Mouse (Mus musculus) retina, embryonic 14.5 days (tissue): Measurements from ENCODE around the gene Rassf2.
A peak's percentile ranks its signal among the peaks of the same experiment; 100 is the strongest.

Source experiments
- DNase-seq: peaks from one replicate; pipeline ENCODE4 v3.0.0-alpha.2; 2015; ENCODE audit warnings: low spot score

Gene Rassf2

GRCm38 (mm10) chr2:131954835-131955234 lies 75.2 kb downstream of the Rassf2 start:
- DNase-seq: no peak

GRCm38 (mm10) chr2:131953711-131954110 lies 76.3 kb downstream of the Rassf2 start:
- DNase-seq: no peak

DNA sequence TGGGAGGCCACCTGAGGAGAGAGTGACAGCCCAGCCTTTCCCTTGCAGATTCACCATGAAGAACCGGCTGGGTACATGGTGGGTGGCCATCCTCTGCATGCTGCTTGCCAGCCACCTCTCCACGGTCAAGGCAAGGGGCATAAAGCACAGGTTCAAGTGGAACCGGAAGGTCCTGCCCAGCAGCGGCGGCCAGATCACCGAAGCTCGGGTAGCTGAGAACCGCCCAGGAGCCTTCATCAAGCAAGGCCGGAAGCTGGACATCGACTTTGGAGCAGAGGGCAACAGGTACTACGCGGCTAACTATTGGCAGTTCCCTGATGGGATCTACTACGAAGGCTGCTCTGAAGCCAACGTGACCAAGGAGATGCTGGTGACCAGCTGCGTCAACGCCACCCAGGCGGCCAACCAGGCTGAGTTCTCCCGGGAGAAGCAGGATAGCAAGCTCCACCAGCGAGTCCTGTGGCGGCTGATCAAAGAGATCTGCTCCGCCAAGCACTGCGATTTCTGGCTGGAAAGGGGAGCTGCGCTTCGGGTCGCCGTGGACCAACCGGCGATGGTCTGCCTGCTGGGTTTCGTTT lies 77.0 kb downstream of the Rassf2 start:
- DNase-seq: no peak

DNA sequence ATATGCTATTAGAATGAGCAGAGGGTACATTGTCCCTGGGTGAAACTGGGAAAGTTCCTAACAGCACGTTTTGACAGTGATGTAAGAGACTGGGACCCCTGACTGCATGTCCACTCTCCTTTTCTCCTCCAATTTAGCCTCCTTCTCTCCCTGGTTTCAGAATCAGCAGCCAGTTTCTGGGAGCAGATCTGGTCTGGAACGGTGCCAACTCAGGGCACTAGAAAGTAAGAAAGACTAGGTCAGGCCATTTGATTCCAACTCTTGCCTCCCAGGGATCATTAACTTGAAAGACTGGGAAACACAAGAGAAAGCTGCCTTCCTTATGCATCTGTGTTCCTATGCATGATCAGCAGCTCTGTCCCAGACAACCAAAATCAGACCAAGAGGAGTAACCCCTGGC lies 77.6 kb downstream of the Rassf2 start:
- DNase-seq: no peak

DNA sequence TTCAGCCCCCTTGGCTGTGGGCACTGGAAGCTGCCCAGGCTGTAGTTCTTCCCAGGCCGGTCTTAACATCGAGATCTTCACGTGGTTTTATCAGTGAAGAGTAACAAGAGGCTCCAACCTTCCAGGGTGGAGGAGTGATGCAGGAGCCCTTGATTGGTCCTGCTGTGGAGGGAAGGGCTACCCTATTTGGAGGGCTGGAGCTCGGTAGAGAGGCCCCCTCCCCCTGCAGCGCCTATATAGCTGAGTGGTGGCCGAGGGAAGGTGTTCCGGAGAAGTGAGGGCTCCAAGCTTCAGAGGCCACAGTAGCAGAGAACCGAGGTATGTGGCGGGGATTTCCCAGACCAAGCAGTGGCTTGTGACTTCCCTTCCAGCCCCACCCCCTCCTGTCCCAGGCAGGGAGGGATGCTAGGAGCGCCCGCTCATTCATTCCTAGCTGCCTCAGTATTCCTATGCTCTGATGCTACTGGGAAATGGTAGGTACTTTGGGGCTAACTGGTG lies 79.4 kb downstream of the Rassf2 start, which contains the start of gene Prnd:
Prnd (plus strand) TSS at position 264 of the 498 bp plus-strand sequence.
- no peak for DNase-seq

- peak; percentile 81 for DNase-seq
Observed at GRCm38 (mm10) chr2:131949767-131950597, 80.1 kb downstream of the Rassf2 start.

- no peak for DNase-seq
Observed at GRCm38 (mm10) chr2:131948916-131949639, 81.0 kb downstream of the Rassf2 start.

GRCm38 (mm10) chr2:131948156-131948555 lies 81.9 kb downstream of the Rassf2 start:
- DNase-seq: no peak

DNA sequence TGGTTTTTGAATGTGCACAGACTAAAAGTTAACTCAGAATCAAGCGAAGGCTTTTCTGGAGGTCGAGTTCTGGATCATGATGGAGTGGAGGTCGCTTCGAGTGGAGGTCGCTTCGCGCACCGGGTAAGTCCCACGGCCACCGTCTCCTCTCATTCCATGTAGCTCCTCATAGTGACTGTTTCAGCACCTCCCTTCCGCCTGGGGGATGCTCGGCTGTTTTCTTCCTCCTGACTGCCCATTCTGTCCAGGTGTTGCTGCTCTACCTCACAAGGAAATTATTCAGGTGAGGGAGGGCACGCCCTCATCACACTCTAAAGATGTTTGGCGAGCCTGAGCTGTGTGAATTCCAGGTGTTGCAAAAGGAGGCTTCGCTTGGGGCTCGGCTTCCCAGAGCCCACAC lies 83.7 kb downstream of the Rassf2 start:
- no peak for DNase-seq

DNA sequence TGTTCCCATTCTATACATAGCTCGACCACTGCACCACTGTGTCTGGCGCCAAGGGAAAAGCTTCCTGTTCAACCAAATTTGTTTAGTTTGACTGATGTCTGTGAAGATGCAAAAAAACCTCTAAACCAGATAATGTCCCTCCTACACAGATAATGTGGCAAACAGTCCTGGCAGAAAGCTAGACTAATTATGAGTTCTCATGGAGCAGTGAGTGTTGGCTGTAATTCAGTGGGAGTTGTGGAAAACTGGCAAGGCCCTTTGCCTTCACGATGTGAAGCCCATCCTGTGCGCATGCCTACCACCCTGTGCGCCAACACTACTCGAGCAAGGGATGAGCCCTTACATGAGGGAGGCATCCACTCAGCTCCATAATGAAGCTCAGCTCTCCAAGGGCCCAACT lies 84.3 kb downstream of the Rassf2 start:
- DNase-seq: no peak

- no peak for DNase-seq
Observed at GRCm38 (mm10) chr2:131945225-131945624, 84.8 kb downstream of the Rassf2 start.

DNA sequence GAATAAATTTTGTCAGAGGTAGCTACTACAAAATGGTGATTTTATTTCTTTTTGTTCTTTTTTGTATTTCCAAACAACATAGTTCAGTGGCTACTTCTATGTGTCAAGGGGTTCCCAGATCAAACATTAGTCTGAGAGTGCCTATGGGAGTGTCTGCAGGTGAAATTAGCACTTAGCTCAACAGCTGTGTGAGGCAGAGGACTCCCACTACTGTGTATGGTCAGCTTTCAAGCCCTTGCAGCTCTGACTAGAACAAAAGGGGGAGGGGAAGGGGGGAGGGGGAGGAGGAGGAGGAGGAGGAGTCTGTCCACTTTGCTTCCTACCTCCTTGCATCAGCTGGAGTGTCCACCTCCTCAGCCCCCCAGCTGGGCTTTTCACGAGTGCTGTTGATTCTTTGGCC lies 85.7 kb downstream of the Rassf2 start:
- no peak for DNase-seq

DNA sequence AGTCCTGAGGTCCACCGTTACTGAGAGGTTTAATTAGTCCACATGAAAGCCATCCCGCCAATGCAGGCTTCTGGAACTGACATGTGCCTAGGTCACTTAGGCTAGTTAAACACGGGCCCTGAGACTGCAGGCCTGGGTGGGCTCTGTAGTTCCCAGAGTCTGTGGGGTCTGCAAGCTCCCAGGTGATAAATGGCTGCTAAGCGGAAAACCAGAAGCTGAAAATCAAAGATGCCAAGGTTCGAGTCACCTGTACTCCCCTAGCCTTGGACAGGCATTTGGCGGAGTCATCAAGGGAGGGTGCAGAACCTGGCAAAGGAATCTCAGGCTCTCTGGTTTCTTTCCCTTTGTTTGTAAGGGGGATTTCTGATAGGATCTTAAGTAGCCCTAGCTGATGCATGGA lies 88.6 kb downstream of the Rassf2 start:
- no peak for DNase-seq

DNA sequence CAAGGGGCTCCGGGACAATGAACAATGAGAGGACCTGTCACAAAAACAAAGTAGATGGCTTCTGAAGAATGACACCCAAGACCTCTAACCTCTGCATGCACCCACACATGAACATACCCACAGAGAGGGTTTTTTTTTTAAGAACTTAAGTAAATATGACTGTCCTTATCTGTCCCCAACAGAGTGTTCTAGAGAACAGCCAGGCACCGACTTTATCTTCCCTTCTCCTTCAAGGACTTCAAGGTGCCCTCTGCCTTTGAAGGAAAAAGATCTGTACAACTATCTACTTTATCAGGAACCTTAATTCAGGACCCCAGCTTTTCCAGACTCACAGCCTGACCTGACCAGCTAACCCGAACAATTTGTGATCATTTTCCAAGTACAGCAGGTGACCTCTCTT lies 89.6 kb downstream of the Rassf2 start:
- DNase-seq: no peak
